Mouse (Mus musculus): ENCODE results near the gene Nampt. TPM values are rescaled to one million over a fixed set of nuclear protein-coding genes. Genes with fewer than 3 reads are reported as not detected.

Nampt gene
- polyA plus RNA-seq, 1 experiment from 2014 or later = 26.6 TPM

DNA sequence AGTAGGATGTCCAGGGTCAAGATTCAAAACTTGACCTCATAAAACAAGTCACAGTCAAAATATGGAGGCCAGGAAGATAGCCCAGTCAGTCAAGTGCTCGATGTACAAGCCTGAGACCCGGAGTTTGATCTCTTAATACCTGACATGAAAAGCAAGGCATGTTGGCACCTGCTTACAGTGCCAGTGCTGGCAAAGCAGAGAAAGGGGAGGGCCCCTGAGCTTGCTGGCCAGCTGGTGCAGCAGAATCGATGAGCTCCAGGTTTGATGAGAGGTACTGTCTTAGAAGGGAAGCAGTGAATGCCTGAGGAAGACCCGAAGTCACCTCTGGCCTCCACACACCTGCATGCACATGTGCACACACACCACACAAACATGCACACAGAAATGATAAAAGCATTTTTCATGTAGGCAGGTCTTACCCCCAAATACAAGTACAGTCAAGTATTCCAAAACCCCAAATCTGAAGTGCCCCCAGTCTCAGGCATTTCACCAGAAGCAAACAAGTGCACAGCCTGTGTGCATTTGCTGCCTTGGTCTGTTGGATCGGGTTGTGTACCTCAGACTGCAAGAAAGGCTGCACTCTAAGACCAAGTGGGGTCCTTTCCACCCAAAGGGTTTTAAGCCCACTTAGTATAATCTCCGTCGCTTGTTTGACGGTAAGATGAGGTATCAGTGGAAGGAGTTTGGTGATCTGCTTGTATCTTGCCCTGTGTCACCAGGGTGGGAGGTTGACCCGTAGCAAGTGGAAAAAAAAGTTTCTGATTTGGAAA is 10.2 kb downstream of the Nampt start:
- H3K9me3 ChIP-seq (ENCODE audit: control insufficient read depth, low read length) = no peaks in the 10 kb centered on the region
- H3K27me3 ChIP-seq (replicated peaks; ENCODE audit: control insufficient read depth, insufficient read depth, low read length) = no peaks in the 10 kb centered on the region
- no peak overlapping the region for H3K27ac ChIP-seq (replicated peaks; ENCODE audit: low read depth, low read length)
- H3K36me3 ChIP-seq (ENCODE audit: control insufficient read depth, insufficient read depth, low read length) = peaks cover 11% of the 10 kb centered on the region
- ATAC-seq (ENCODE audit: low read depth) = no peak
- no peak overlapping the region for H3K9ac ChIP-seq (ENCODE audit: low read depth, low read length)
- H3K4me1 ChIP-seq (ENCODE audit: control insufficient read depth, insufficient read depth, low read length) = no peaks in the 10 kb centered on the region
- no peak for DNase-seq (ENCODE audit: low spot score)
- WGBS = 80% methylated on average over 9 of the region's 9 CpGs
- no peak overlapping the region for H3K4me3 ChIP-seq (ENCODE audit: low read depth, low read length)
- H3K4me2 ChIP-seq (ENCODE audit: low read depth, low read length) = no peak overlapping the region

DNA sequence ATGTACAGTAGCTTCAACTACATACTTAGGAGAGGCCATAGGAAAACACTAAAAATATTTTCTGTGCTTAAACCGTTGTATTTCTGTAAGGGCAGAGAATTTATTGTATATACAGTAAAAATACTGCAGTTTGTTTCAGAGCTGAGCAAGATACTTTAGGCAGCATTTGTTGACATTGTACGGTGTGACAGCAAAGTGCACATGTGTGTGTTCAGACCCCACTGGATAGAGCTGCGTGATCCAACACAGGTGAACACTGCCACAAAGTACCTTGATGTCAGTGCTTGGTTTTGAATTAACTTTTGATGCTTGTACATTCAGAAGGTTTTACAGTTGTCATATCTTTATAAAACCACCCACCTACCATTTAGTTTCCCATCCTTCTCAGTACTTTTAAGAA is 12.7 kb downstream of the Nampt start:
- Histone ChIP-seq H3K9me3 (ENCODE audit: control insufficient read depth, low read length) (no peaks in the 10 kb centered on the region), H3K36me3 (ENCODE audit: control insufficient read depth, insufficient read depth, low read length) (peaks cover 11% of the 10 kb centered on the region), H3K4me3 (ENCODE audit: low read depth, low read length) (no peak overlapping the region), H3K4me1 (ENCODE audit: control insufficient read depth, insufficient read depth, low read length) (0 out of 2 replicates have a peak, but pooled peaks cover 7% of the 10 kb centered on the region), H3K27me3 (replicated peaks; ENCODE audit: control insufficient read depth, insufficient read depth, low read length) (no peaks in the 10 kb centered on the region), H3K27ac (replicated peaks; ENCODE audit: low read depth, low read length) (no peak overlapping the region), H3K4me2 (ENCODE audit: low read depth, low read length) (no peak overlapping the region), H3K9ac (ENCODE audit: low read depth, low read length) (no peak overlapping the region)
- WGBS = 88% methylated on average over 3 of the region's 3 CpGs
- ATAC-seq (ENCODE audit: low read depth) (no peak), DNase-seq (ENCODE audit: low spot score) (no peak)

DNA sequence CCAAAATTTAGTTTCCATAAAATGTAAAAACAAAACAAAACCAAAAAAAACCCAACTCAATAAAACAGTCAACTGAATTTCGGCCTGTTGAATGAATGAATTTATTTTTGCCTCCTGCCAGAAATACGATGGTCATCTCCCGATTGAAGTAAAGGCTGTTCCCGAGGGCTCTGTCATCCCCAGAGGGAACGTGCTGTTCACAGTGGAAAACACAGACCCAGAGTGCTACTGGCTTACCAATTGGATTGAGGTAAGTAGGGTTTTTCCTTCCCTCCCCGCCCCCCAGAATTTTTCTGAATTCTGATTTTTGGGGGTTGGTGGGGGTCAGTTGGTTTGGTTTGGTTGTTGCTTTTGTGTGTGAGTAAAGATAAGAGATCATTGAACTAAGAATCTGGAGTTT is 15.4 kb downstream of the Nampt start:
- 76% methylated on average over 6 of the region's 6 CpGs for WGBS
- Histone ChIP-seq H3K4me2 (ENCODE audit: low read depth, low read length) (no peak overlapping the region), H3K36me3 (ENCODE audit: control insufficient read depth, insufficient read depth, low read length) (peaks cover 34% of the 10 kb centered on the region), H3K9me3 (ENCODE audit: control insufficient read depth, low read length) (no peaks in the 10 kb centered on the region), H3K27me3 (replicated peaks; ENCODE audit: control insufficient read depth, insufficient read depth, low read length) (no peaks in the 10 kb centered on the region), H3K4me3 (ENCODE audit: low read depth, low read length) (no peak overlapping the region), H3K27ac (replicated peaks; ENCODE audit: low read depth, low read length) (no peak overlapping the region; the same call in 1 of the 2 replicates), H3K9ac (ENCODE audit: low read depth, low read length) (no peak overlapping the region), H3K4me1 (ENCODE audit: control insufficient read depth, insufficient read depth, low read length) (0 out of 2 replicates have a peak, but pooled peaks cover 7% of the 10 kb centered on the region)
- DNase-seq (ENCODE audit: low spot score) = no peak
- no peak for ATAC-seq (ENCODE audit: low read depth)

DNA sequence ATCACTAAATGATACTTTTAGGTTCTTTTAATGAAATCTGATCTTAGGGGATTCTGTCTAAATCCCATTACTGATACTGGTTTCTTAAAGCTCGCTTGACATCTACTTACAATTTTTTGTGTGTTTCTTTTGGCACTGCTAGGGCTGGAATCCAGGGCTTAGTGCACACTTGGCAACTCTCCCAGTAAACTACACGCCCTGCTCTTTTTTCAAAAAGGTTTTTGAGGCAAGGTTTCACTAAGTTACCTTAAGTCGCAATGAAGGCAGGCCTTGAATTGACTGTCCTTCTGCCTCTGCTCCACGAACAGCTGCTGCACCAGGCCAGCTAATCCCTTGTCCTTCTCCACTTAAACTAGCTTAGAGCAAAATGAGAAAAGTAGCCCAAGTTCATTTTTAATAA is 15.9 kb downstream of the Nampt start:
- 39% methylated on average over 4 of the region's 4 CpGs for WGBS
- Histone ChIP-seq H3K9me3 (ENCODE audit: control insufficient read depth, low read length) (no peaks in the 10 kb centered on the region), H3K4me3 (ENCODE audit: low read depth, low read length) (no peak overlapping the region), H3K9ac (ENCODE audit: low read depth, low read length) (no peak overlapping the region), H3K27me3 (replicated peaks; ENCODE audit: control insufficient read depth, insufficient read depth, low read length) (no peaks in the 10 kb centered on the region), H3K36me3 (ENCODE audit: control insufficient read depth, insufficient read depth, low read length) (peaks cover 35% of the 10 kb centered on the region), H3K4me1 (ENCODE audit: control insufficient read depth, insufficient read depth, low read length) (0 out of 2 replicates have a peak, but pooled peaks cover 7% of the 10 kb centered on the region), H3K4me2 (ENCODE audit: low read depth, low read length) (no peak overlapping the region), H3K27ac (replicated peaks; ENCODE audit: low read depth, low read length) (no peak overlapping the region; the same call in 1 of the 2 replicates)
- DNase-seq (ENCODE audit: low spot score) (peak; percentile 89), ATAC-seq (ENCODE audit: low read depth) (peak; percentile 77)

DNA sequence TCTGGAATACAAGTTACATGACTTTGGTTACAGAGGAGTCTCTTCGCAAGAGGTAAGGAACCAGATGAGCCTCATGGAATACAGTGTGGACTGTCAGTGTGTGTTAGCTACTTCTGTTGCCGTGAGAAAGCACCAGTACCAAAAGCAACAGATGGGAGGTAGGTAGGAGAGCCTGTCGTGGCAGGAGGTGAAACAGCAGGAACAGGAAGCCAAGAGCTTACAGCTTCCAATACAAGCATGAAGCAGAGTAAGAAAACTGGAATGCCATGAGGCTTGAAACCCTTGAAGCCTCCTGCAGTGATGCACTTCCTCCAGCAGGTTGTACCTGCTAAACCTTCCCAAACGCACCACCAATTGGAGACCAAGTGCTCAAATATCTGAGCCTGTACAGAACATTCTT is 19.1 kb downstream of the Nampt start:
- Histone ChIP-seq H3K4me1 (ENCODE audit: control insufficient read depth, insufficient read depth, low read length) (0 out of 2 replicates have a peak, but pooled peaks cover 7% of the 10 kb centered on the region), H3K9ac (ENCODE audit: low read depth, low read length) (no peak overlapping the region), H3K4me3 (ENCODE audit: low read depth, low read length) (no peak overlapping the region), H3K9me3 (ENCODE audit: control insufficient read depth, low read length) (no peaks in the 10 kb centered on the region), H3K36me3 (ENCODE audit: control insufficient read depth, insufficient read depth, low read length) (peaks cover 55% of the 10 kb centered on the region), H3K27me3 (replicated peaks; ENCODE audit: control insufficient read depth, insufficient read depth, low read length) (no peaks in the 10 kb centered on the region), H3K4me2 (ENCODE audit: low read depth, low read length) (no peak overlapping the region), H3K27ac (replicated peaks; ENCODE audit: low read depth, low read length) (no peak overlapping the region)
- WGBS = 86% methylated on average over 4 of the region's 4 CpGs
- ATAC-seq (ENCODE audit: low read depth) (no peak), DNase-seq (ENCODE audit: low spot score) (no peak)

DNA sequence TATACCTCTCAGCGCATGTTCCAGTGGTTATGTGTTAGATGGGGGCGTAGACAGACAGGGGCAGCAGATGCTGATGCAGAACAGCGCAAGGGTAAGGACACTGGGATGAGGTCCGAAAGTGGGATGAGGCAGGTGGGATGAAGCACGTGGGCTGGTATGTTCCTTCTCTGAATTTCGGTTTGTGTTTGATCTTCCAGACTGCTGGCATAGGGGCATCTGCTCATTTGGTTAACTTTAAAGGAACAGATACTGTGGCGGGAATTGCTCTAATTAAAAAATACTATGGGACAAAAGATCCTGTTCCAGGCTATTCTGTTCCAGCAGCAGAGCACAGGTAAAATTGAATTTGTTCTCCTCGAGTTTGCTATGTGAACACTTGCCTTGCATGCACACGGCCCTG is 19.6 kb downstream of the Nampt start:
- Histone ChIP-seq H3K36me3 (ENCODE audit: control insufficient read depth, insufficient read depth, low read length) (peaks cover 55% of the 10 kb centered on the region), H3K4me2 (ENCODE audit: low read depth, low read length) (no peak overlapping the region), H3K27me3 (replicated peaks; ENCODE audit: control insufficient read depth, insufficient read depth, low read length) (no peaks in the 10 kb centered on the region), H3K4me1 (ENCODE audit: control insufficient read depth, insufficient read depth, low read length) (0 out of 2 replicates have a peak, but pooled peaks cover 7% of the 10 kb centered on the region), H3K4me3 (ENCODE audit: low read depth, low read length) (no peak overlapping the region), H3K27ac (replicated peaks; ENCODE audit: low read depth, low read length) (no peak overlapping the region), H3K9me3 (ENCODE audit: control insufficient read depth, low read length) (no peaks in the 10 kb centered on the region), H3K9ac (ENCODE audit: low read depth, low read length) (no peak overlapping the region)
- 93% methylated on average over 9 of the region's 9 CpGs for WGBS
- DNase-seq (ENCODE audit: low spot score) = no peak
- no peak for ATAC-seq (ENCODE audit: low read depth)

DNA sequence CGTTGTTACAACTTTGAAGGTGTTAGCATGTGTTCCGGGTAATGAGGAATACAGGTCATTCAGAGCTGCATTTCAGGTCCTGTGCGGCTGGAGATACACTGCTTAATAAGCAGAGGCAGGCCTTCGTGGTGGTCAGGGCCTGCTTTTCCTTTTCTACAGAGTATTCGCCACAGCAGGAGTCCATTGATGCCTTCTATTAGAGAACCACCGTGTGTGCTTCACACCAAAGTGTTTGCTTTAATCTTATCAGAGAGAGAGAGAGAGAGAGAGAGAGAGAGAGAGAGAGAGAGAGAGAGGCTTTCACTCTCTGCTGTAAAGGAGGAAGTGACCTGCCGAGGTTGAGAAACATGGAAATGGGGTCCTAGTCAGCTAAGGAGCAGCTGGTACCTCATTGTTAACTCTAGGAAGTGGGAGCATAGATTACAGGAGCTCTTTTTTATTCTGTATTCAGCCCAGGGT is 22.1 kb downstream of the Nampt start:
- Histone ChIP-seq H3K9ac (ENCODE audit: low read depth, low read length) (no peak overlapping the region), H3K4me1 (ENCODE audit: control insufficient read depth, insufficient read depth, low read length) (no peaks in the 10 kb centered on the region), H3K4me2 (ENCODE audit: low read depth, low read length) (no peak overlapping the region), H3K9me3 (ENCODE audit: control insufficient read depth, low read length) (no peaks in the 10 kb centered on the region), H3K27me3 (replicated peaks; ENCODE audit: control insufficient read depth, insufficient read depth, low read length) (no peaks in the 10 kb centered on the region), H3K27ac (replicated peaks; ENCODE audit: low read depth, low read length) (no peak overlapping the region), H3K4me3 (ENCODE audit: low read depth, low read length) (no peak overlapping the region), H3K36me3 (ENCODE audit: control insufficient read depth, insufficient read depth, low read length) (peaks cover 61% of the 10 kb centered on the region)
- WGBS = 74% methylated on average over 7 of the region's 7 CpGs
- ATAC-seq (ENCODE audit: low read depth) = no peak
- no peak for DNase-seq (ENCODE audit: low spot score)

DNA sequence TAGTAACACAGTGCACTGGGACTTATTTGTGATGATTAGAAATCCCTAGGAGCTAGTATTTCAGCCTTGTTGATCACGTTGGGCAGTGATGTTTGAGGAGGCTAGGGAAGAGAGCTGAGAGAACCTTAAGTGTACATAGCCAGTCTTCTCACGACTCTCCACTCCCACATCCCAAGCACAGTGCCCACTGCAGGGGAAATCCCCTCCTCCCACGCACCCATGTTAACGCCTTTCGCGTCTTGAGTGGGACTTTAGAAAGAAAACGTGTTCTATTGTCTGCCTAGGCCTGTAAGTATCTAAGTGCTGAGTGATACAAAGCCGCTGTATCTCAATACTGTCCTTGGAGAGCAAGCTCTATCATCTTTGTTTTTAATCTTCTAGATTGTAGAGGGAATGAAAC is 27.0 kb downstream of the Nampt start:
- peaks cover 64% of the 10 kb centered on the region for H3K36me3 ChIP-seq (ENCODE audit: control insufficient read depth, insufficient read depth, low read length)
- no peak overlapping the region for H3K4me3 ChIP-seq (ENCODE audit: low read depth, low read length)
- WGBS = 85% methylated on average over 8 of the region's 8 CpGs

DNA sequence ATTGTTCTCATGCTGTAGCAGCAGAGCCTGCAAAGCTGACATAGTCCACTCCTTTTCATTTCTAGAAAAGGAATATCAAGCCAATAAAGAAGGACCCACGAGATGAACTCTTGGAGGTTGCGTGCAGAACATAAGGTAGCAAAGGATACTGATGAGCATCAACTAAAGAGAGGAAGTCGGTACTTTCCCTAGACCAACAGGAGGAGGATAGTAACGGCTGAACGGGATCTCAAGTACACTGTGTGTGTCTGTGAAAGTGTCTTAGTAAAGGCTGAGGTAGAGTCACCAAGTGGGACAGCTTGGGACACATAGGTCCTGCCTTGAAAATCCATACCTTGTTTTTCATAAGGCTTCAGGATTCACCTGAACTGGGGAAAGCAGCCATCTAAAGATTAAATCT is 34.4 kb downstream of the Nampt start:
- no peak for ATAC-seq (ENCODE audit: low read depth)

More for the DNA sequence above, 27.0 kb downstream of the Nampt start:
- Histone ChIP-seq H3K27ac (replicated peaks; ENCODE audit: low read depth, low read length) (no peak overlapping the region), H3K9ac (ENCODE audit: low read depth, low read length) (no peak overlapping the region), H3K4me2 (ENCODE audit: low read depth, low read length) (no peak overlapping the region), H3K9me3 (ENCODE audit: control insufficient read depth, low read length) (no peaks in the 10 kb centered on the region), H3K27me3 (replicated peaks; ENCODE audit: control insufficient read depth, insufficient read depth, low read length) (no peaks in the 10 kb centered on the region), H3K4me1 (ENCODE audit: control insufficient read depth, insufficient read depth, low read length) (no peaks in the 10 kb centered on the region)
- no peak for ATAC-seq (ENCODE audit: low read depth)
- no peak for DNase-seq (ENCODE audit: low spot score)

More for the DNA sequence above, 34.4 kb downstream of the Nampt start:
- H3K9ac ChIP-seq (ENCODE audit: low read depth, low read length) = no peak overlapping the region
- no peaks in the 10 kb centered on the region for H3K27me3 ChIP-seq (replicated peaks; ENCODE audit: control insufficient read depth, insufficient read depth, low read length)
- no peak overlapping the region for H3K4me3 ChIP-seq (ENCODE audit: low read depth, low read length)
- H3K4me1 ChIP-seq (ENCODE audit: control insufficient read depth, insufficient read depth, low read length) = no peaks in the 10 kb centered on the region
- H3K4me2 ChIP-seq (ENCODE audit: low read depth, low read length) = no peak overlapping the region
- no peak for DNase-seq (ENCODE audit: low spot score)
- H3K27ac ChIP-seq (replicated peaks; ENCODE audit: low read depth, low read length) = no peak overlapping the region
- WGBS = 95% methylated on average over 5 of the region's 5 CpGs
- H3K9me3 ChIP-seq (ENCODE audit: control insufficient read depth, low read length) = no peaks in the 10 kb centered on the region
- H3K36me3 ChIP-seq (ENCODE audit: control insufficient read depth, insufficient read depth, low read length) = peaks cover 21% of the 10 kb centered on the region
